Mouse (Mus musculus): ENCODE data around the gene Olfr1451. TPM values are rescaled to one million over a fixed set of nuclear protein-coding genes. Genes with fewer than 3 reads are reported as not detected.

The Olfr1451 gene
- not detected in 2 replicates for polyA plus RNA-seq (2012; rRNA removed; ENCODE audit: low replicate concordance)

DNA sequence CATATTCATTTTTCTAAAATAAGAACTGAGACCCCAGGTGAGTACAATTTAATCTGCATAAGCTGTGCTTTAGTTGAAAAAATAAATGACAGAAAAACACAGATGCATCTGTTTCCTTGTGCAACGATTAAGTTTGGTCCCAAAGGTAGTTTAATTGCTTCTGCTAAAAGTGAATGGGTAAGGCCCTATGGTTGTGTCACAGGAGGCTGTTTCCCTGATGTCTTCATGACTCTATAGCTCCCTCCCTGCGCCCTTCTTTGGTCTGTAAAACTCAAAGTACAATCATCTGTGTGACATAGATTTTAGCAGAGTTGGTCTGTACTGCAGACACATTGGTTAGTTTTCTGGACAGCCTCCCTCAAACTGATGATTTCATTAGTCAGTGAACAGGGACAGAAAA, at the start of gene Olfr1451:
Gene Olfr1451, plus strand, starts transcription at position 301 of the 400 bp plus-strand sequence.

DNA sequence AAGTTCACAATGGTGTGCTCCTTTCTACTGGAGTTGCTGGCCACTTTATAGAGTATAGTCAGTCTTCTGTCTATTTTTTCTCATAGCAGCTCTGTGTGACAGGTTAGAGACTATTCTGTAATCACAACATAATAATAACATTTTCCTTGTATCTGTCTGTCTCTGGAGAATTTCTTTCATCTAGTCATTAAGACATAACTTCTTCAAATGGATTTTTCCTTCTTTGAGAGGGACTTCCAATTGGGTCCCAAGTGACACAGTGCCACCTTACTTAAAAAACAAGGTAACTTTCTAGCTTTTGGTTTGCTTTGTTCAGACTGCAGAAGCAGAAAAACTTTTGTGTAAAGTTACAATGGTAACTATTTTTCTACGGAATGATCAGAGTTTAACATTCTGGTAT, 44.9 kb upstream of the Olfr1451 start, which contains the start of gene Olfr1450:
Gene Olfr1450, plus strand, starts transcription at position 301 of the 400 bp plus-strand sequence.

DNA sequence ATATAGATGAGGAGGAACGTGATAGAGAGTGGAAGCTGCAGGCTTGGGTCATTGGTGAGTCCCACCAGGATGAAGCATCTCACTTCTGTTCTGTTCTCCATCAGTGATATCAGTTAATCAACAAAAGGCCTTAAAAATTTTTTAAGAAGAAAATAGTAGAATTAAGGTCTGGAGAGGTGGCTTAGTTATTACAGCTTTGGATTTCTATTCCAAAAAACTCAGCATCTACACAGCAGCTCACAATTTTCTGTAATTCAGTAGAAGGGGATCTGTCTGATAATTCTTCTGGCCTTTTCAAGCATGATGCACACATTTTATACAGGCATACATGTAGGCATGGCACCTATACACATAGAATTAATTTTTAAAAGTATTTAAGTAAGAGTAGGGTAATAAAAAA, 33.4 kb downstream of the Olfr1451 start, which contains the start of gene Olfr1453:
Gene Olfr1453, minus strand, starts transcription at position 101 of the 400 bp plus-strand sequence.

Other genes with a start within 250 kb of the Olfr1451 start
- 0.74 and 4.6 TPM in 2 replicates for gene Cntf, start 229.4 kb upstream of the Olfr1451 start, polyA plus RNA-seq (2012; rRNA removed; ENCODE audit: low replicate concordance)
- gene Zfp91, start 198.9 kb upstream of the Olfr1451 start, polyA plus RNA-seq (2012; rRNA removed; ENCODE audit: low replicate concordance), result 11.2 and 24.3 TPM in 2 replicates
- 15.4 and 17.0 TPM in 2 replicates for gene Lpxn, start 198.8 kb upstream of the Olfr1451 start, polyA plus RNA-seq (2012; rRNA removed; ENCODE audit: low replicate concordance)
- not detected in 2 replicates for gene Gm5244, start 148.3 kb upstream of the Olfr1451 start, polyA plus RNA-seq (2012; rRNA removed; ENCODE audit: low replicate concordance)
- 0.30 TPM in 1 of 2 replicates, not detected in the other for gene Olfr1444, start 137.7 kb upstream of the Olfr1451 start, polyA plus RNA-seq (2012; rRNA removed; ENCODE audit: low replicate concordance)
- gene Olfr1445, start 111.2 kb upstream of the Olfr1451 start, polyA plus RNA-seq (2012; rRNA removed; ENCODE audit: low replicate concordance), result 0.16 TPM in 1 of 2 replicates, not detected in the other
- not detected in 2 replicates for gene Olfr1446, start 101.5 kb upstream of the Olfr1451 start, polyA plus RNA-seq (2012; rRNA removed; ENCODE audit: low replicate concordance)
- not detected in 2 replicates for gene Olfr1447, start 91.3 kb upstream of the Olfr1451 start, polyA plus RNA-seq (2012; rRNA removed; ENCODE audit: low replicate concordance)
- gene Olfr1448, start 70.6 kb upstream of the Olfr1451 start, polyA plus RNA-seq (2012; rRNA removed; ENCODE audit: low replicate concordance), result not detected in 2 replicates
- gene Olfr1449, start 64.2 kb upstream of the Olfr1451 start, polyA plus RNA-seq (2012; rRNA removed; ENCODE audit: low replicate concordance), result not detected in 2 replicates
- gene Olfr1450, start 44.8 kb upstream of the Olfr1451 start, polyA plus RNA-seq (2012; rRNA removed; ENCODE audit: low replicate concordance), result not detected in 2 replicates
- gene Olfr1453, start 33.3 kb downstream of the Olfr1451 start, polyA plus RNA-seq (2012; rRNA removed; ENCODE audit: low replicate concordance), result not detected in 2 replicates
- gene Olfr1454, start 65.6 kb downstream of the Olfr1451 start, polyA plus RNA-seq (2012; rRNA removed; ENCODE audit: low replicate concordance), result not detected in 2 replicates
- gene Olfr1457, start 102.9 kb downstream of the Olfr1451 start, polyA plus RNA-seq (2012; rRNA removed; ENCODE audit: low replicate concordance), result not detected in 2 replicates
- gene Olfr1458, start 111.8 kb downstream of the Olfr1451 start, polyA plus RNA-seq (2012; rRNA removed; ENCODE audit: low replicate concordance), result not detected in 2 replicates
- gene Olfr1459, start 154.5 kb downstream of the Olfr1451 start, polyA plus RNA-seq (2012; rRNA removed; ENCODE audit: low replicate concordance), result not detected in 2 replicates
- gene Olfr1461, start 168.0 kb downstream of the Olfr1451 start, polyA plus RNA-seq (2012; rRNA removed; ENCODE audit: low replicate concordance), result not detected in 2 replicates
- not detected in 2 replicates for gene Olfr1462, start 190.7 kb downstream of the Olfr1451 start, polyA plus RNA-seq (2012; rRNA removed; ENCODE audit: low replicate concordance)
- gene Olfr1463, start 236.3 kb downstream of the Olfr1451 start, polyA plus RNA-seq (2012; rRNA removed; ENCODE audit: low replicate concordance), result not detected in 2 replicates

All from mammary gland, adult 2 months (tissue).